Mouse (Mus musculus) brain, embryonic 18.5 days (tissue): ENCODE measurements around the gene Kdm2a.

Experiments used
- DNase-seq: peaks from one replicate; pipeline ENCODE4 v3.0.0-alpha.2; 2012; ENCODE audit warnings: low read depth, low spot score

The Kdm2a gene

DNA sequence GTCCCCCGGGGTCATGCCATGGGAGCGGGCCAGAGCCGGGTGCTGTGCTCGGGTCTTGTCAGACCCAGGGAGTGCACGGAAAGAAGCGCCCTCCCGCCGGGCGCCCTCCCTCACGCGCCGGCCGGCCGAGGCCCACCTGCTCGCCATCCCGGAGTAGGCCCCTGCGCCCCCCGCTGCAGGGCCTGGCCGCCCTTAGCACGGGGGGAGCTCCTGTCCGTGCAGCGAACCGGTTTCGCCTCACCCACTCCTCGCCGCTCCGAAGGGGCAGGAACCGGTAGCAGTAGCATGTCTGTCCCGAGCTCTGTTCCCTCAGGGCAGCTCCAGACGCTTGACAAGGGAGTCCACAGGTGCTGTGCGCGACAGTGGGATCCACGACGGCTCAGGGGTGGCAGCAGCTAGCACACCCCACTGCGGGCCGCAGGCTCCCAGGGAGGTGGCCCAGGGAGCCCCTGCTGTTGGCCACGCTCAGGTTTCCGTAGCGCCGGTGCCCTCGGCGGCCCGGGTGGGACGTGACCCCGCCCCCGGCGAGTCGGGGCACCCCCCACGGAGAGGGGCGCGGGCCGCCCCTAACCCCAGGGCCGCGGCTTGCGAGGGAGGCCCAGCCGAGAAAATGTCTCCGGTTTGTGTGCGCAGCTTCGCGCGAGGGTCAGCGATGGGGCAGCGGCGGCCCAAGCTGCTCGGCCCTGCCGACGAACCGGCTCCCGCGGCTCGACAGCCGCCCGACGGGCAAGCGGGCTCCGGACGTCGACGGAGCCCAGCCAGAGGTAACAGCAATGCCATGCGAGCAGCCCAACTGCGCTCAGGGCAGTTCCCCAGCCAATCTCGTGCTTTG, at the start of gene Kdm2a:
Gene Kdm2a, minus strand, starts transcription at position 488 of the 832 bp plus-strand sequence.
- no peak for DNase-seq

DNA sequence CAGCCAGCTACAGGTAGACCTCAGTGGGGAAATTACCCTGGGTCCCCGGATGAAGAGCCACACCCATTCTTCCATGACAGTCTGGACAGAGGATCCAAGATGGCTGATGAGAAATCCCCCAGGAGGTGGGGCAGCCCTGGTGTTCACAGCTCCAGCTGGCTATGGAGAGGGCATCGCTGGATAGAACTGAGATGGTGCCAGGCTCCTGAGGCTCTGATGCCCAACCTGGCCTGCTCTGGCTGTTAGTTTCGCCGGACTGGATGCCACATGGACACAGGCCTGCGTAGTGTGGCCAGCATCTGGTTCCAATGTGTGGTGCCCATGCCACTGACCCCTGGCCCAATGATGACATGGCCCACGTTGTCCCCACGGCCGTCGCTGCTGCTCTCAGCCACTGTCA, 49.4 kb upstream of the Kdm2a start:
- DNase-seq, result no peak

DNA sequence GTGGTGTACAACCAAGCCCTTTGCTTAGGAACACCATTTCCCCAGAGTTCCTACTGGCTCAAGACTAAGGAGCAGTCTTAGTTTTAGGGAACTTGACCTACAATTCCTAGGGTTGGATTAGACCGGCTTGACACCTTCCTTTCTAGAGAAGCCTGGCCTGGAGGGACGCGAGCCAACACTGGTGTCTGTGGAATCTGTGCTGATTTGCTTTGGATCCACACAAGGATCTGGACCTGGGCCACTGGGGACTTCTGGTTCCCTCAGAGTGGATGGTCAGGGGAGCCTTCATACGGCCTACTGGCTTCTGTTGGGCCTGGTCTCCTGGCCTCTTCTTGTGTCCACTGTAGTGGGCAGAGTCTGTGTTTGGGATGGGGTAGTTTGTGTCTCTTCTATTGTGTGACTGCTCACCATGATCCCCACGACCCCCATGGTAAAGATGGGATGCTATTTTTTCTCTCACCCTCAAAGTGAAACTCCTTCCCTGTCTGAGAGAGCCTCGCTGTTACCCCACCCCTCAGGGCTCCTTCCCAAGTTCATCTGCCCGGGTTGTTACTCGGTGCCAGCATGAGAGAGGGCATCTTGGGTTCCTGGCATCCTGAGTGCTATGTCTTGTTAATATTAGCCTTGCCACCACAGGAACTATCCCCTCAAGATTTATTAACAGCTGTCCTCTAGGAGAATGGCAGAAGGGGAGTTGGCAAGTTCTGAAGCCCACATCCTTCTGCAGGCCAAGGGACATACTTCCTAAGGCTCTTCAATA, 48.8 kb upstream of the Kdm2a start:
- no peak for DNase-seq

DNA sequence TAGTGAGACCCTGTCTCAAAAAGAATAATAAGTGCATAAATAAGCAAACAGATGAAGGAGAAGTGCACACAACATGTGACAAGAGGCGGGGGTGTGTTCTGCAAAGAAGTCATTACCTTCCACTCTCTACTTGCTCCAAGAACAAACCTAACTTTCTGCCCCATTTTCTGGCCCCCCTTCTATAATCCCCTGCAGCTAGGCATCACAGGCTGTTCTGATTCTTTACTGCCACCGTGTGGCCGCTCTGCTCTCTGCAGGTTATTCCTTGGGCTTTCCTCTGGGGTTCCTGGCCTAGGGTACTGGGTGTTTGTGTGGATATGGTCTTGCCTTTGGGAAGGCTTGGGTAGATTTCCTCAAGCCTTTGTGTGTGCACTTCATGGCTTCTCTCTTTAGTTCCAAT, 44.3 kb upstream of the Kdm2a start:
- DNase-seq, result peak; percentile 28

DNA sequence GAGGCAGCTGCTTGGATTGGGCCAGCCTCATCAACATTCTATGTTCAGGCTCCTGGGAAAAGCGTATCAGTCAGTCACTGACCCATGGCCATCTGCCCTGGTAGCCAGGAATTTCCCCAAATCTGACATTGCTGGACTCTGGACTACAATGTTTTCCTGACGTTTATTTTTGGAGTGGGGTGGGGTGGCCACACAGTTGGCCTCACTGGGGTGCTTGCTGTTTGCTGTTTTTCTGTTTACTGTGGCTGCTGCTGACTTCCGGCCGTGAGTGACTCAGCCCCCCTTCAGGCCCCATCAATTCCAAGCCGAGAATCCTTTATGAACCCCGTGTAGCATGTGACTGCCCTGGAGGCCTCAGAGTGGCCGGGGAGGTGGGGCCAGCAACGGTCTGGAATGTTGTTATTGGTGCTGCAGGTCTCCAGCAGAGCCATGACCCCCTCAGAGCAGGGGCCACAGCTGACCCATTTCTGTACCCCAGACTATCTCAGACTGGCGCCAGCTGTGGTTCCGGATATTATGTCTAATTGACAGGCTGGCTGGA, 43.6 kb upstream of the Kdm2a start:
- no peak for DNase-seq

DNA sequence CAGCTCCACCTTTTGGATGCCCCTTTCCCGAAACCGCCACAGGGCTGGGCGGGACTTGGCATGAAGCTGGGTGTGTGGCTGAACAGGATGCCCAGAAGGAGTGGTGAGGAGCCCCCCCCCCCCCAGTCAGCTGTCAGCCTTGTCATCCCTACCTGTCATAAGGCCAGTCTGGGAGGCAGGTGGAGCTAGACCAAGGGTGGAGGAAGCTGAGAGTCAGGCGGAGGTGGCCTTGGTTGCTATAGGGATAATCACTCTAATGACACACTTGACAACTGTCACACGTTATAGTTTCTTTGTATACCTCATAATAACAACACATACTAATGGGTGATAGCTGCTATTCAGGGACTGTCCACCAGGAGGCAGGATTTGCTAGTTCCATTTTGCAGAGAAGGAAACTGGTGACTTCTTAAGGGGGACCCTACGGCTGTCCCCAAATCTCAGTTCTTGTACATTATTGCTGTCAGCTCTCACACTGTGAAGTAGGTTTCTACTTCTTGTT, 43.1 kb upstream of the Kdm2a start:
- DNase-seq, result no peak

DNA sequence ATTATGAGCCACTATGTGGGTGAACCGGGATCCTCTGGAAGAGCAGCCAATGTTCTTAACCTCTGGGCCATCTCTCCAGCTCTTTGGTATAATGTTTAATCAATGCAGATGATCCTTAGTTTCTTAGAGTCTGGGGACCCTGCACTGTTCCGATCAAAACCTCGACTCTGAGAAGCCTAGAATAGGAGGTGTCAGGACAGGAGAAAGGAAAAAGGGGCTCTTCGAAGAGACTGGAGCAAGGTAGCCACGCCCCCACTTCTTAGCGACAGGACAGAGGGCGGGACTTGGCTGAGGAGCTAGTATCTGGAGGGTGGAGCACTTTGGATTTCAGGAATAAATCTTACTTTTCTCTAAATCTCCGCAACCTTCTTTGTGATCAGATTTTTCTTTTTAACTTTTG, 42.1 kb upstream of the Kdm2a start:
- no peak for DNase-seq

DNA sequence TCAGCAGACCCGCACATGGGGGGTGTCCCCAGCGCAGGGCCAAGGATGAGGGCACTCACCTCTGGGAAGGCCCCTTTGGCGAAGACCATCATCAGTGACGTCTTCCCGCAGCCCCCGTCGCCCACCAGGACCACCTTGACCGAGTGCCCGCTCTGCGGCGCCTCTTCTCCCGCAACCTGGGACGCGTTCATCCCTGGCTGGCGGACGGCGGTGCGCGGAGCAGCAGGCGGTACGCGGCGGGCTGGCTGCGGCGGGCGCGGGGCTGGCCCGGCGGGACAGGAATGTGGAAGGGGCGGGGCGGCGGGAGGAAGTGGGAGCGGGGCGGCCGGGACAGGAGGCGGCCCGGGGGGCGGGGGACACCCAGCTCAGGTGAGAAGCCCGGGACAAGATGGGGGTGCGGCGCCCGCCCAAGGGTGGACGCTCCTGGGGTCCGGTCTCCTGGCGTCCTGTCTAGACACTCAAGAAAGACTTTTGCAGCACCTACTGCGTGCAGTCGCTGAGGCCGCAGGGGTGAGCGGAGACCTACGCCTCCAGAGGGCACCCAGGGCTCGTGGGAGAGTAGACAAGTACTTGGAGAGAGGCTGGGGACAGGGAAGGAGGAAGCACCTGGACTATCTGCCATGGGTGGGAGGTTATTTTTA, 41.2 kb upstream of the Kdm2a start, which contains the start of gene Rhod:
Gene Rhod, minus strand, starts transcription at position 272 of the 641 bp plus-strand sequence.
- DNase-seq, result no peak

DNA sequence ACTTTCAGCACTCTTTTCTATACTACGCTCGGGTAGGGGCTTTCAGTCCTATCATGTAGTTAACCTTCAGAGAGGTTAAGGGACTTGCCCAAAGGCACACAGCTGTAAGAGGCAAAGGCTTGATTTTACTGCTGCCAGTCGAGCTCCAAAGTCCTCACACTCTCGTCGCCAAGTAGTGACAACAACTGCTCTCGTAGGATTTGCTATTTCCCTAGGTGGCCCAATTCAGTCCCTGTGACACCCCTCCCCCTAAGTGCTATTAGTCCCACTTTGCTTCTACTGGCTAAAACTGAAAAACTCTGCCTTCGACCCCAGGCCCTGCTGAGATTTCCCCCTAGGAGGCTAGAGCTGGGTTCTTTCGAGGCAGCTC, 40.7 kb upstream of the Kdm2a start:
- DNase-seq, result no peak

DNA sequence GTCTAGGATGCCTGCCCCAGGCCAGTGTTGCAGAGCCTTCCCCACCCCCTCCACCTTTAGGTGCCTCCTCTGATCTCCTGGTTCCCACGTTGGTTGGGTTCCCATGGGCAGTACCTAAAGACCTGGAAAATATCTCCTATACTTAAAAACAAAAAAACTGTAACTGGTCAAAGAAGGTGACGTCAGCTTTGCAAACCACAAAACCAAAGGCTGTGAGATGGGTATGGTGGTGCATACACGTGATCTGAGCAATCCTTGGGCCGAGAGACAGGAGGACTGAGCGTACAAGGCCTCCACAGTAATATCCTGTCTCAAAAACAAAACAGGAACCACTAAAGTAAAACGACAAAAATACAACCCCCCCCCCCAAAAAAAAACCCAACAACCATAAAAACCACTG, 39.8 kb upstream of the Kdm2a start:
- DNase-seq, result no peak

DNA sequence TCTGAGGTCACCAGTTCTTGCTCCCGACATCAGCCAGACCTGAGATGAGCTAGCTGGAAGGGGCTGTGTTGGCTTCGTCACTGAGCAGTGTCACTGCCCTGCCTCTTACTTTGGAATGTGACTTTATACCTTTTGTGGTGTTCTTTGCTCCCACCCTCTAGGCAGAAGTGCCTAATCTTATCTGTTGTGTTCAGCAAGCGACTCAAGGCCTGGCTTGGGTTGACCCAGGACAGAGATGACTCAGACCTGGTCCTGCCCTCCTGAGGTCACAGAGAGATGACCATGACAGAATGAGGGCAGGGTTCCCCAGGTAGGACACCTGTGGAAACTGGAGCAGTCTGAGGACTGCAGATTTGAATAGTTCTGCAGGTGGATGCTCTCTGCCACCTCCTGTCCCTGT, 38.2 kb upstream of the Kdm2a start:
- no peak for DNase-seq

DNA sequence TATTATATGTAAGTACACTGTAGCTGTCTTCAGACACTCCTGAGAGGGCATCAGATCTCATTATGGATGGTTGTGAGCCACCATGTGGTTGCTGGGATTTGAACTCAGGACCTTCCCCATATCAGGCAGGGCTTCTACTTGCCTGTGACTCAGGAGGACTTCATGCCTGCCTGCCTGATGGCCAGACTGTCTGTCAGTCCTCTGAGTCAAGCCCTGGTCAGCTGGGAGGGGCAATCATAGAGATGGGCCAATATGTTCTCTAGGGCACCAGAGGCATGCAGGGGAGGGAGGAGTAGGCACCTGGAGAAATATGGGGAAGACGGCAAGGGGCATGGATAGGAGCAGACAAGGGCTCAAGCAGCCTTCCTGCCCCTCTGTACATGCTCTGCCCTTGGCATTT, 36.9 kb upstream of the Kdm2a start:
- no peak for DNase-seq

DNA sequence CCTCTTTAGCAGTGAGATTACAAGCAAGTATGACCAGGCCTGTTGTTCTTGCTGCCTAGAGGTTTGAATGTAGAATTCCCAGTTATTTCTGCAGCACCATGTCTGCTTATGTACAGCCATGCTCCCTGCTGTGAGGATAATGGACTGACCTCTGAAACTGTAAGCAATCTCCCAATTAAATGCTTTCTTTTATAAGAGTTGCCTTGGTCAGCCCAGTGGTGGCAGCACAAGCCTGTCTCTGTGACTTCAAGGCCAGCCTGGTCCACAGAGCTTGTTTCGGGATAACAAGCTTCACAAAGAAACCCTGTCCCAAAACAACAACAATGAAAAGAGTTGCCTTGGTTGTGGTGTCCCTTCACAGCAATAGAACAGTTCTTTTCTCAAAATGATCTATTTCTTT, 35.7 kb upstream of the Kdm2a start:
- no peak for DNase-seq

DNA sequence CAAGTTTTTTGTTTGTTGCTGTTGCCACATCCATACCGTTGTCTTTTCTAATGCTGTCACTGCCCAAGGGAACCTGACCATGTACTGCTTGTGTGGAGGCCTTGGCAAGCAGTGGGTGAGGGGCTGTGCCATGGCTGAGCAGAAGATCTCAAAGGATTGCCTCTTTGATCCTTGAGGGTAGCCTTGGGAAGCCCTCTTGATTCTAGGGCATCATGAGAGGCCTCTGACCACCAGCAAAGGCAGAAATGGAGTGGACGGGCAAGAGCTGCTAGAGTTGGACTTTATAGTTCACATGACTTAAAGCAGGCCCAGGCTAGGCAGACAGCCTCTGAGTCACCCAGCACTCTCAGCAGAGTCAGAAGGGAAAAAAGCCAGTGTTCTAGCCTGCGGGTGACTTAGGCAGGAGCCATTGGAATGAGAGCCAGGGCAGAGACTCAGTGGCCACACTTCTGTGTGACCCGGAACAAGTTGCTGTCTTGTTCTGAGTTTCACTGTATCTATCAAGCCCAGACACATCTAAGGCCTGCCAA, 32.1 kb upstream of the Kdm2a start:
- DNase-seq, result no peak

DNA sequence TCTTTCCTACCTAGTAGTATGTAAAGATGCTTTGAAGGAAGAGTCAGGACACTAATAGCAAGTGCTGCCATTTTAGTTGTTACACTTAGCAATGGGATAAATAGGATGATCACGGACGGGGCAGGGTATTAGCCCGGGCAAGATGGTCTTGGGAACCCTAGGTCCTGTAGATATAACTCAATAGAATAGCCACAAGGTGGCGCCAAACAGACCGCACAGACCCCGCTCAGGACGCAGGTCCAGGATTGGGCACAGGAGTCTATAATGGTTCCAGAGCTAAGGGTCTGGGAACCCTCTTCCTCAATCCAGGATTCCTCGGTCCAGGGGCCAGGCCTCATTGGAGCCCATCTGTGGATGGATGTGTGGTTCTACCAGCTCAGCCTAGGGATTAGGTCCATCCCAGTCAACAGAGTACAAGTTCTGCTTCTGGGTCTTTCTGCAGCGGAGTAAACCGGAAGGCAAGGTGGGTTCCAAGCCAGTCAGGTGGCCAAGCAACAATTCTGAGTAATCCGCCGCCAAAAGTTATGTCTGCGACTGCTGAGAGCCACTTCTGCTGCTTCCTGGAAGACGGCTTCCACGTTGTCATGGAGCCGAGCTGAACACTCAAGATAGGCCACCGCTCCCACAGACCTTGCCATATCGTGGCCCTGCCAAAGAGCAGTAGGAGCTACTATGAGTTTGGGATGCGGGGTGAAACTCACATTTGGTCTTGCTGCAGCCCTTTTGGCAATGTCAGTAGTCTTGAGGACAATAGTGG, 27.7 kb upstream of the Kdm2a start:
- no peak for DNase-seq

DNA sequence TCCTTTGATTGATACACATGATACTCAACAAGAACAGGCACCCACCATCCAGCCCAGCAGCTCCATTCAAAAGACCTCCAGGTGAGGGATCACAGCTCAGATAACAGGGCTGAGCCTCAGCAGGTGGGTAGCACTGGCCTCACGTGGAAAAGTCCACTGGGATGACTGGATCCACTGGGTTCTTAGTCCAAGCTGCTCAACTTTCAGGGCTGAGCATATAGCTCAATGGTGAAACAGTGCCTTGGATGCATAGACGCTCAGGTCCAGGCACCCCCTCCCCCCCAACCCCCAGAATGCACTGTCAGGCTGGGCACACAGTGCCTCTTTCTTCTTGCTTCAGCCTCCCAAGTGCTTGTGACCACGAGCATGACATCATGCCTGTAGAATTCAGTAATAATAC, 24.9 kb upstream of the Kdm2a start:
- no peak for DNase-seq

DNA sequence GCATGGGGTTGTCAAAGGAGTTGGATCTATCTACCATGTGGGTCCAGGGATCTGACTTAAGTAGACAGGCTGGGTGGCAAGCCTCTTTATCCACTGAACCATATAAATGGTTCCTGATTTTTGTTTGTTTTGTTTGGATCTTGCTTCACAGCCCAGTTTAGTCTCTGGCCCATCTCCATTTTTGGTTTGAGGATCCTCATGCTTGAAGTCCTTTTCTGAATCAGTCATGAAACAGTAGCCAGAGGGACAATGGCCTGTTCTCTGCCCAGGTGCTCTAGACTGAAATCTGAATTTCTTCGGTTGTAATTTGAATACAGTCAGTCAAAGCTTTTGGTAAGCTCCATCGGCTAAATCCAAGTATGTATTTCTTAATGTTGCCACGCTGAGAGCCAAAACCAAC, 24.5 kb upstream of the Kdm2a start:
- no peak for DNase-seq

DNA sequence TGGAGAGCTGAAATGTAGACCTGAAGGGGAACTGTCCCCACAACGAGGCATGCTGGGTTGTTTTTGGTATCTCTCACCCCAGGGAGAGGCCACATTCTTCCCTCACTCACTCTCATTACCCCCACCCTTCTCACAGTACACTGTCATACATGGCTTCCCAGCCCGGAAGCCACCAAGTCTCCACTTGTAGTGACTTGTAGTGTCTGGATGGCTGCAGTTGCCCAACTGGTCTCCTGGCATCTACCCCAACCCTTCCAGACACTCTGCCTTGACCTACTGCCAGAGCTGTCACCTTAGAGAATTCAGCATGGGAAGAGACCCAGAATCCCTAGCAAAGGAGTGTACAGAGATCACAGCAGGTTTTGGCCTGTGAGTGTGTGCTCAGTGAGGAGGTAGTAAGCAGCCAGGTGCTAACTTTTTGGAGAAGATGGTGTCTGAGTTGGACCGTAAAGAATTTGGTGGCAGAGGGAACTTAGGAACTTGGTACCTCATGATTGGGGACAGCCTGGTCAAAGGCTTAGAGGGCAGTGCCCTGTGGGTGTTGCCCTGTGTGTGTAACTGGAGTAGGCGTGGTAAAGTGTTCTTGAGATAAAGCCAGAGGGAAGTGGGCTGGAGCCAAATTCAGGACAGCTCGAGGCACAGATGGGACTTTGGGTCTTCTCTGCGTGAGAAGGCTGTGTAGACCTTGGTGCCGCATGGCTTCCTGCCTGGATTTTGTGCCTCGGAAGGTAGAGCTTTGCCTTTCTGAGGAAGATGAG, 22.2 kb upstream of the Kdm2a start:
- DNase-seq, result no peak

DNA sequence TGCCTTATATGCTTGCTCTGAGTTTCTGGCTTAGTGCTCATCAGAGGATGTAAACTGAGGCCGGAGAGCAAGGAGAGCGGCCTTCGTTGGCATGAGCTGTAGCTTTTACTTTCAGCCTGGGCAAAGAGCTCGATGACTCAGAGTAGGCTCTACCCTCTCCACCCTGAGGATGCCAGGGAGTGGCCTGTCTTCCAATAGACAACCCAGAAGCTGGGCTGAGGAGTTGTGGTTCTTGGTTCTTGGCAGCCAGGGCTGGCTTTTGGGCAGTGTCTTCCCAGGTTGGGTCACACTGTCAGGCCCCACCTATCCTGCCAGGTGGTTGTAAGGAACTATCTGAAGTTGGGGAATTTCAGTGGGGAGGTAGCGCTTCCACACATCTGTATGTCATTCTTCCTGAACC, 21.6 kb upstream of the Kdm2a start:
- no peak for DNase-seq

DNA sequence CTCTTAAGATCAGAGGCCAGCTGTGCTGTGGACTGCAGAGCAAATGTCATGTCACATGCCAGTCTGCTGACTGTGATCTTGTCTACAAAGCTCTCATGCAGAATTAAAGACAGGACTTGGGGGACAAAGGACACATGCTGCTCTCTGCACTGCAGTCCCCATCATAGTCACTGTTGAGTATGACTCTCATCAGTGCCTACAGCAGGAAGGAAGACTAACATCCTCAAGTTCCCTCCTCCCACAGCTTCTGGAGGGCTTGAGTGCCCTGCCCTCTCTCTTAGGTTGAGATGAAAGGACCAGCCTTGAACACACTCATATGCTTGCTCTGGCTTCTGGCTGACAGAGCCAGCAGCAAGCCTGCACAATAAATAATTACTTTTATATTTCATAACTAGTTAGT, 19.6 kb upstream of the Kdm2a start:
- DNase-seq, result no peak
